Mouse (Mus musculus) cerebellum, adult (tissue): ENCODE results near the gene Dlgap1.

Source experiments
- ATAC-seq: cut with Nextera tagmentation; 2 replicates; pipeline ENCODE4 v1.9.2; 2017; ENCODE audit warnings: mild to moderate bottlenecking, moderate library complexity, mixed read lengths; ENCODE audit not compliant: insufficient number of reproducible peaks, low FRiP score, low TSS enrichment

The Dlgap1 gene

DNA sequence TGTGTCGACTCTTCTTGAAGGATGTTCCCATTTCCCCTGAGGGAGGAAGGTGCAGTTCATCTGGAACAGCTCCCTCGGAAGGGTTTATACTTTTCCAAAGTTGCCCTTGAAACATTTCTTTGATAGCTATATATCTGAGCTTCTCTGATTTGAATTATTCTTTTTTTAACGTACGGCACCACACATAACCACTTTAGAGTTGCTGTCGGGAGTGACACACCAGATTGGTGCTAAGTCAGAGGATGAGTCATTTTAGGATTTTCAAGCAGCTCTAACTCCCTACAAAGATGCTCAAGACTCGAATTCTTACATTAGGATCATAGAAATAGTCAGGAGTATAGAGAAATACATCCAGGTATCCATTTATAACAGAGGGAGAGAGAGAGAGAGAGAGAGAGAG is 364.6 kb downstream of the Dlgap1 start:
- ATAC-seq: no peak

- ATAC-seq: 0 out of 2 replicates have a peak, but pooled peaks have one; percentile 49
These were observed 365.3 kb downstream of the Dlgap1 start for GRCm38 (mm10) chr17:70334171-70334570.

DNA sequence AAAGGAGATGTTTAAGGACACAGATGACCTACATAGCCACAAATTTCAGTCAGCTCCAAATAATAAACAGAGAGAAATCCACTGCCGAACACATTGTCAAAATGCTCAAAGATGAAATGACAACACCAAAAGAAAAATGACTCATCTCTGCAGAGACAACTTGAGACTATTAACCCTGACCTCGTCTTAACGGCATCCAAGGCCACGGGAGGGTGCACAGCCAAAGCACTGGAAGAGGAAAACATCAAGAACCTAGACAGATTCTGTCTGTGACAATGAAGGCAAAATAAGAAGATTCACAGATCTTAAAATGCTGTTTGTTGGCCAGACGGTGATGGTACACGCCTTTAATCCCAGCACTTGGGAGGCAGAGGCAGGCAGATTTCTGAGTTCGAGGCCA is 370.9 kb downstream of the Dlgap1 start:
- ATAC-seq: no peak

DNA sequence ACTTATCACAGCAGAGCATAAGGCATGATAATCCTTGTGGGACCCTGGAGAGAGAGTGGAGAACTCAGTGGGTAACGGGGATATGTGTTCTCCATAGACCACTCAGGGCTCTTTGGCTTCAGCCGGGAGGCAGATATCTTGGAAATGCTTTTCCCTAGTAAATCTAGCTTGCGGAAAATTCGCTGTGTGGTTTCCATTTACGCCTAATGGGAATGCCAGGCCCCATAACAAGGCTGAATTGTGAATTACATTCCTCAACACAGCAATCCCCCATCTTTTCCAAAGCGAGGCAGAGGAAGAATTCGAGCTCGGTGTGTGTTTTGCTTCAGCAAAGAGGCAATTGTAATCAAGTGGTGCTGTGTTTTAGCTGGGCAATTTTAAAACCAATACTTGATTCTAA is 372.4 kb downstream of the Dlgap1 start:
- no peak for ATAC-seq

- ATAC-seq: peak; percentile 58; the same call in 1 of the 2 replicates
These were observed 373.0 kb downstream of the Dlgap1 start for GRCm38 (mm10) chr17:70341920-70342319.

DNA sequence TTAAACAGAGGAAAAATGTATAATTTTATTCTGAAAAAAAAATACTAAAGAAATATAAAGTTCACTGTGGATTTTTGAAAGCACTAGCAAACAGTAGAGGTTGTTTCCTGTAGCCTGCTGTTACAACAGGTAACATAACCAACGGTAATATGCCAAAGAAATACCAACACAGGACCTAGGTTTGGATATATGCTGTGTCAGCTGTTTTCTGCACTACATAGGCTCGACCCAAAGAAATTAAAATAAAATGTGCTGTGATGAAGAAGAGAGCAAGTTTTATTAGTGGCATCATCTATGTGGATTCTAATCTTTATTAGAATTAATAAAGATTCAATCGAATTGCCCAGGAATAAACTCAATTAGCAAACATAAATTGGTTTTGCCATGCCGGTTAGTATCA is 378.5 kb downstream of the Dlgap1 start:
- no peak for ATAC-seq

DNA sequence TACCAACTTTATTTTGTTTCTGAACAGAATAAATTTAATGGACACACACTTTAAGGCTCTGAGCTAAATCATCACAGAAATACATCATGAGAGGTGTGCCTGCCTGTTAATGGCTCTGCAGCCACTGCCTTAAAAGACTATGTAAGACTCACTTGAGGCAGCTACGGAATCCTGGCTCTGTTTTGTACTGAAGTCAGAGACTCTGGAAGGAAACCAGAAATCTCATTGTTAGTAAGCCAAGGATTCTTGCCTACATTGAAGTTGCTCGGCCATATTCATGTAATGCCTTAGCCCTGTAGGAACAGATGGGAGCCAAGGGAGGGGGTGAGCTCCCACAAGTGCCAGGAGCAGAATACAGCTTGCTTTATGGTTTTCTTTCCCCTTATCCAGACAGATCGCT is 394.7 kb downstream of the Dlgap1 start:
- ATAC-seq: peak; percentile 99

DNA sequence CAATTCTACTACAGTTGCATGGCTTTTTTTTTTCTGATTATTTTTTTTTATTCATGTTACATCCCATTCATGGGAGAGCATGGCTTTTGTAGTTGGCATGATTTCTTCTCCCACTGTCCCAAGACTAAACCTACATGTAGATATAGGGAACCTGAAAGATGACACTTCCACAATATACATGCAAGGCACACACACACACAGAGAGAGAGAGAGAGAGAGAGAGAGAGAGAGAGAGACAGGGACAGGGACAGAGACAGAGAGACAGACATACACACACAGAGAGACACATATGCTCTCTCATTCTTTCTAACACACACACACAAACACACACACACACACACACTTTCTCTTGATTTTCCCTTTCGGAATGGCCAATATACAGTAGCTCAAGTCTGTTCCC is 395.1 kb downstream of the Dlgap1 start:
- ATAC-seq: no peak

- no peak for ATAC-seq
These were observed 400.3 kb downstream of the Dlgap1 start for GRCm38 (mm10) chr17:70369124-70369523.

- no peak for ATAC-seq
These were observed 408.1 kb downstream of the Dlgap1 start for GRCm38 (mm10) chr17:70377020-70377419.

DNA sequence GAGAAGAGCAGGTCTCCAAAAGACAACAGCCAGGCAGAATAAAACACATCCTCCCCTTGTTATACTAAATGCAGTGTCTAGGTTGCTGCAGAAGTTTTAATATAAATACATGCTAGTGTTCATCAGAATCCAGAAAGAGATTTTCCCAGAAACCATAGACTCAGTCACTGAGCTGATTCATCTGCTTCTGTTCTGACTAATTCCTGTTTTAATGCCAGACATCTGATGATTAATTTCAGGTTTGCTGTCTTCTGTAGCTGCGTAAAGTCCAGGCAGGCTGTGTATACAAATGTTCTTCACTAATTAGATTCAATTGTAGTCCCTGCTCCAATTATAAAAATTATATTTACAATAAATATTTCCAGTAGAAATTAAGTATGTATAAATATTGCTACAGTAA is 419.6 kb downstream of the Dlgap1 start:
- ATAC-seq: no peak

- no peak for ATAC-seq
These were observed 428.3 kb downstream of the Dlgap1 start for GRCm38 (mm10) chr17:70397220-70397619.

DNA sequence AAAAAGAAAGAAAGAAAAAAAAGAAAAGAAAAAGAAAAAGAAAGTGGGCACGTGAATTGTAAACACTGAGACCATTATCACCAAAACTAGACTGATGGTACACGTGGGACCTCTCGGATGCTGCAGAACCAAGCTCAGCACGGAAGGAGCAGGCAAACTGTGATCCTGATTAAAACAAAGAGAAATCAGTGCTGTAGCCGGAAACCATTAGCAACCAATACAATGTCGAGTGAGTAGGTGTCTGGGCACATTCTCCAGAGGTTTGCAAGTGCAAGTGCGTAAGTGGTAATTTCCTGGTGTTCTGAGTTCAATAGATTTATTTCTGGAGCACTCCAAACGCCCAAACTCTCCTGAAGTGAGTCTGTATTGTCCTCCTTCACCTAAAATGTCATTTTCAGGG is 428.8 kb downstream of the Dlgap1 start:
- no peak for ATAC-seq

GRCm38 (mm10) chr17:70401909-70402308 is 433.0 kb downstream of the Dlgap1 start:
- ATAC-seq: no peak

GRCm38 (mm10) chr17:70403750-70404149 is 434.9 kb downstream of the Dlgap1 start:
- ATAC-seq: no peak

- no peak for ATAC-seq
These were observed 445.3 kb downstream of the Dlgap1 start for GRCm38 (mm10) chr17:70414202-70414601.

DNA sequence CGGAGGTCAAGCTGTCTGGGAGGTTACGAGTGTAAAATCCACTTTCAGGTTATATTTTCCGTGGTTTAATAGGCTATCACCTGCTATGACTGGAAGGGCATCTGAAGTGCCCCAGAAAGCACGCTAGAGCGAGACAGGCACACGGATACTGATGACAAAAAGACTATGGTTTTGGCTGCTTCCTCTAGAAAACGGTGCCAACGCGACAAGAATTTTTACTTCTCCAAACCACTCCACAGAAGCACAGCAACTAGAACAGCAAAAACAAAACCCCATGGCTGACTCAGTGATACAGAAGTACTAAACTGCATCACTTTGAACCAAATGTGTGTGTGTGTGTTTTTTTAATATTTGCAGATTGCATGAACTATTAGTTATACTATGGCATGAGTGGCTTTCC is 459.0 kb downstream of the Dlgap1 start:
- no peak for ATAC-seq

DNA sequence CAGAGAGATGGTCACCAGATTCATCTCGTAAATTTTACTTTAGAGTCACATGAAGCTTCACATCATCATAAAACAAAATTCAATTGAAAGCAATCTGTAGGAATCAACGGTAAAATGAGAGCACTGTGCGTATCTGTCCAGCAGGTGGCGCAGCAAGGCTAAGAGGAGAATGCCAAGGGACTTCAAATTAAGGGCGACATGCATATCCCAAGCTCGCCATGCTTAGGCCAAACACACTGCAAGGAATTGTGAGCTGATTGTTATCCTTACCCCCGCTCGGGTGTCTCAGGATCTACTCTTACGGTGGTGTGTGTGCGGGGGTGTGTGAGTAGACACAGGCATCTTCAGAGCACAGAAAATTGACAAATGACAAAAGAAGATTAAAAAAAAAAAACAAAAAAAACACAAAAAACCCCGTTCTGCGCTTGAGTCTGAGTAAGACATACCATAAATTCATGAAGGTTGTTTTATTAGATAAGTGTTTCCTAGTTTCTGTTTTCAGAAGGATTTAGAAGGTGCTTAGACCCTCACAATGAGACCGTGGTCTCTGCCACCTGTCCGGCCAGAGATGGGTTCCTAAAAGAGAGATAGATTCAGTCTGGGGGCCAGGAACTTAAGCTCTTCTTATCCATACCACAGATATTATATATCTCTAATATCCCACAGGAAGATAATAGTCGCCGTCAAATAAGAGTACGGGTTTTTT is 461.0 kb downstream of the Dlgap1 start:
- peak; percentile 82 for ATAC-seq

DNA sequence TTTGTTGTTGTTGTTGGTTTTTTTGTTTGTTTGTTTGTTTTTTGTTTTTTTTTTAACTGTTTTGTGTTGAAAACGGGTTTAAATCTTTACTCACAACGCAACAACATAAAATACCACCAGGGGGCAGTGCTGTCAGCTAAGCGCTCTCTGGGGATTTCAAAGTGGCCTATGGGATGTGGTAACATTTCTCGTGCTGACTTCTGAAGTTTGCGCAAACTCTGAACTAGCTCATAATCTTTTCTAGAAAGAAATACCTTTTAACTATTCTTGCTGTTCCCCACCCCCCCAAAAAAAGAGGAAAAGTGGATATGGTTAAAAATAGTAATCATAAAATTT is 461.5 kb downstream of the Dlgap1 start:
- no peak for ATAC-seq

- no peak for ATAC-seq
These were observed 464.0 kb downstream of the Dlgap1 start for GRCm38 (mm10) chr17:70432834-70433233.

- ATAC-seq: no peak
These were observed 465.7 kb downstream of the Dlgap1 start for GRCm38 (mm10) chr17:70434549-70434948.

GRCm38 (mm10) chr17:70435612-70436011 is 466.7 kb downstream of the Dlgap1 start:
- no peak for ATAC-seq

- ATAC-seq: no peak
These were observed 468.4 kb downstream of the Dlgap1 start for GRCm38 (mm10) chr17:70437229-70437628.
